Mouse (Mus musculus): ENCODE results near the gene Fzd10. TPM values are rescaled to one million over a fixed set of nuclear protein-coding genes. Genes with fewer than 3 reads are reported as not detected.

The Fzd10 gene
- polyA plus RNA-seq, 1 experiment from 2014 or later: 2.1 TPM

DNA sequence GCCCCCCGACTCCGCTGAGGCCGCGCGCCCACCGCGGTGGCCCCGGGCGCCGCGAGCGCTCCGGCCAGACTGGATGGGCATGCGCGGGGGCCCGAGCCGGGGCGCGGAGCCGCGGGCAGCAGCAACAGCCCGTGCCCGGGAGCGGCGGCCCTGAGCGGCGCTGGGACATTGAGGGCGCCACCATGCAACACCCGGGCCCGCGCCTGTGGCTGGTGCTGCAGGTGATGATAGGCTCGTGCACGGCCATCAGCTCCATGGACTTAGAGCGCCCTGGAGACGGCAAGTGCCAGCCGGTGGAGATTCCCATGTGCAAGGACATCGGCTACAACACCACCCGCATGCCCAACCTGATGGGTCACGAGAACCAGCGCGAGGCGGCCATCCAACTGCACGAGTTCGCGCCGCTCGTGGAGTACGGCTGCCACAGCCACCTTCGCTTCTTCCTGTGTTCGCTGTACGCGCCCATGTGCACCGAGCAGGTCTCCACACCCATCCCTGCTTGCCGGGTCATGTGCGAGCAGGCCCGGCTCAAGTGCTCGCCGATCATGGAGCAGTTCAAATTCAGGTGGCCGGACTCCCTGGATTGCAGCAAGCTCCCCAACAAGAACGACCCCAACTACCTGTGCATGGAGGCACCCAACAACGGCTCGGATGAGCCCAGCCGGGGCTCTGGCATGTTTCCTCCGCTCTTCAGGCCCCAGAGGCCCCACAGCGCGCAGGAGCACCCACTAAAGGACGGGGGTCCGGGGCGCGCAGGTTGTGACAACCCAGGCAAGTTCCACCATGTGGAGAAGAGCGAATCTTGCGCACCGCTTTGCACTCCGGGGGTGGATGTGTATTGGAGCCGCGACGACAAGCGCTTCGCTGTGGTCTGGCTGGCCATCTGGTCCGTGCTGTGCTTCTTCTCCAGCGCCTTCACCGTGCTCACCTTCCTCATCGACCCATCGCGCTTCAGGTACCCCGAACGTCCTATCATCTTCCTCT is 684 bp downstream of the Fzd10 start:
- Histone ChIP-seq H3K4me1 (ENCODE audit: insufficient read depth) (0 out of 2 replicates have a peak, but pooled peaks cover 9% of the 10 kb centered on the region), H3K4me2 (peak overlapping the region; percentile 94), H3K9me3 (ENCODE audit: low read depth, low read length) (no peaks in the 10 kb centered on the region), H3K27ac (ENCODE audit: low read depth) (peak overlapping the region; percentile 72; the same call in 1 of the 2 replicates), H3K27me3 (ENCODE audit: insufficient read depth, low read length) (peaks cover 51% of the 10 kb centered on the region), H3K9ac (peak overlapping the region; percentile 51), H3K36me3 (ENCODE audit: insufficient read depth) (no peaks in the 10 kb centered on the region), H3K4me3 (ENCODE audit: low read depth, low read length) (peak overlapping the region; percentile 65)
- DNase-seq: peak; percentile 19
- under 1% methylated on average over 80 of the region's 87 CpGs for WGBS
- ATAC-seq (ENCODE audit: insufficient read depth): peak; percentile 55
- TF ChIP-seq CTCF (IDR thresholded peaks at IDR 0.05; ENCODE audit: low read depth): no peak

DNA sequence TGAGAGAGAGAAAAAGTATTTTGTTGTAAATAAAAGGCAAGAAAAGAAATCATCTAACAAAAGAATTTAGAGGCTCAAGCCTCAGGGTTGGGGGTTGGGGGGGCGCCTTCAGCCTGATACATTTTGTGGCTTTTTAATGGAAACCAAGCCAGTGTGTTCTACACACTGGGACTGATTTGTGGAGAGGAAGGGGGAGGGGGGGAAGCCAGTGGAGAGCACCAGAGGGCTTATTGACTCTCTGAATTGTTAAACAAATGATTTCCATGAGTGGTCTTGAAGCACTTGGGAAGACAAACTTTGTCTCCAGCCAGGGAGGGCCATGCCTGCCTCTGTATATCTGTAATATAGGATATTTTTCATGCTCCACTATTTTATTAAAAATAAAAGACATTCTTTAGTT is 3.0 kb downstream of the Fzd10 start:
- no peak for TF ChIP-seq CTCF (IDR thresholded peaks at IDR 0.05; ENCODE audit: low read depth)
- H3K4me1 ChIP-seq (ENCODE audit: insufficient read depth): 0 out of 2 replicates have a peak, but pooled peaks cover 9% of the 10 kb centered on the region
- no peak overlapping the region for H3K4me3 ChIP-seq (ENCODE audit: low read depth, low read length)
- ATAC-seq (ENCODE audit: insufficient read depth) (no peak), DNase-seq (no peak)
- peaks cover 39% of the 10 kb centered on the region for H3K27me3 ChIP-seq (ENCODE audit: insufficient read depth, low read length)
- H3K9me3 ChIP-seq (ENCODE audit: low read depth, low read length): no peaks in the 10 kb centered on the region
- H3K27ac ChIP-seq (ENCODE audit: low read depth): no peak overlapping the region
- H3K4me2 ChIP-seq: no peak overlapping the region
- WGBS: 39% methylated on average over 1 of the region's 1 CpGs
- H3K9ac ChIP-seq: no peak overlapping the region
- no peaks in the 10 kb centered on the region for H3K36me3 ChIP-seq (ENCODE audit: insufficient read depth)

DNA sequence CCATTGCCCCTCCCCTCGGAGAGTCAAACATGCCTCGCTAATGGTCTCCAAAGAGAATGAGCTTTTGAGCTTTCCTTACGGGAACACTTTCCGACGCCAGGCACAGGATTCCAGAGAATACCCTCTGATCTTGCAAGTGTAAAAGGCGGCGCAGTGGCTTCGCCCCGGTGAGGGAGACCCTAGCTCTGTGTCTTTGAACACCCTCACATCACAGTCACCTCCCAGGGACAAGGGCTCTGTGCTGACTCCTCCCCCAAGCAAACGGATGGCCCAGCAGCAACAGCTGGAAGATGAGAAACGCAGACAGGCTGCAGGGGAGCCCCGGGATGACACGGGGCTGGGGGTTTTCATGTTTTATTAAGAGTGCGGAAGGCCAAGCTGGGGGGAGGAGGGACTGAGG is 6.0 kb downstream of the Fzd10 start:
- H3K4me1 ChIP-seq (ENCODE audit: insufficient read depth): 0 out of 2 replicates have a peak, but pooled peaks cover 4% of the 10 kb centered on the region
- H3K4me3 ChIP-seq (ENCODE audit: low read depth, low read length): no peak overlapping the region
- H3K36me3 ChIP-seq (ENCODE audit: insufficient read depth): no peaks in the 10 kb centered on the region
- no peak overlapping the region for H3K27ac ChIP-seq (ENCODE audit: low read depth)
- peaks cover 17% of the 10 kb centered on the region for H3K27me3 ChIP-seq (ENCODE audit: insufficient read depth, low read length)
- 6% methylated on average over 14 of the region's 14 CpGs for WGBS
- DNase-seq (peak; percentile 39), ATAC-seq (ENCODE audit: insufficient read depth) (no peak; the same call in 1 of the 2 replicates)
- no peak overlapping the region for H3K9ac ChIP-seq
- no peaks in the 10 kb centered on the region for H3K9me3 ChIP-seq (ENCODE audit: low read depth, low read length)
- H3K4me2 ChIP-seq: peak overlapping the region; percentile 23; the same call in 1 of the 2 replicates
- no peak for TF ChIP-seq CTCF (IDR thresholded peaks at IDR 0.05; ENCODE audit: low read depth)

DNA sequence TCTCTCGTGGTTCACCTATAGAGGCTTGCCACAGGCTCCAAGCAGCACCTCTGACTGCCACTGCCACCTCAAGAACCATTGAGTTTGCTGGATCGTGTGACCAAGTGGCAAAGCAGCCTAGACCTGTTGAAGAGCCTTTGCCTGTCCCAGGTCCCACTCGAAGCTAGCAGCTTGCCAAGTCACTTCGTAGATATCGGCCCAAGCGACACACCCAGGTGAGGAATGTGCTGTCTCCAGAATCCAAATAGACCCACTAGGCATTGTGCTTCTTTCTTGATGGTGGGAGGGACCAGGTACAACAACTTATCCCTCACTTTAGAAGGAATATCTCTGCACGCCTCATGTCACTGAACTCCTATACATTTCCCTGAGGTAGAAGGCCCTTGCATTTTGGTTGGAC is 8.4 kb downstream of the Fzd10 start:
- TF ChIP-seq CTCF (IDR thresholded peaks at IDR 0.05; ENCODE audit: low read depth): no peak
- WGBS: 72% methylated on average over 7 of the region's 7 CpGs
- Histone ChIP-seq H3K27me3 (ENCODE audit: insufficient read depth, low read length) (no peaks in the 10 kb centered on the region), H3K36me3 (ENCODE audit: insufficient read depth) (no peaks in the 10 kb centered on the region), H3K4me1 (ENCODE audit: insufficient read depth) (no peaks in the 10 kb centered on the region), H3K4me3 (ENCODE audit: low read depth, low read length) (no peak overlapping the region), H3K9ac (no peak overlapping the region), H3K4me2 (no peak overlapping the region), H3K9me3 (ENCODE audit: low read depth, low read length) (no peaks in the 10 kb centered on the region), H3K27ac (ENCODE audit: low read depth) (no peak overlapping the region)
- no peak for DNase-seq
- no peak for ATAC-seq (ENCODE audit: insufficient read depth)

DNA sequence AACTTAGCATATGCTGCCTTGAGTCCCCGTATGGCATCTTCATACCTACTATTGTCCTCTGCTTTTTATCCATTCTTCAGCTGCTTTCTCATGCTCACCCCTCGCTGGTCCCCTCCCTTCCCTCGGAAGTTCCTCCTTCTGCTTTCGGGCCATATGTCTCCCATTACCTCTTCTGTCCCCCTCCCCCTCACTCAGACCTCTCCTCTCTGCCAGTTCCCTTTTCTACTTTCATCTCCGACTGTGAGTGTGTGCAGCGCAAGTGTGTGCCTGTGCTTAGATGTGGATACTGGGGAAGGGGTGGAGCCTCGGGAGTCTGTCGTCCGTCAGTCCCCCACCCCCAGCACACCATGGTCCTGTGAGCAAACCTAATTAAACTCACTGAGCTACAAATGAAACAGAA is 17.0 kb downstream of the Fzd10 start:
- Histone ChIP-seq H3K27me3 (ENCODE audit: insufficient read depth, low read length) (0 out of 2 replicates have a peak, but pooled peaks cover 4% of the 10 kb centered on the region), H3K9ac (no peak overlapping the region), H3K27ac (ENCODE audit: low read depth) (no peak overlapping the region), H3K4me3 (ENCODE audit: low read depth, low read length) (no peak overlapping the region), H3K9me3 (ENCODE audit: low read depth, low read length) (no peaks in the 10 kb centered on the region), H3K36me3 (ENCODE audit: insufficient read depth) (no peaks in the 10 kb centered on the region), H3K4me1 (ENCODE audit: insufficient read depth) (peaks cover 4% of the 10 kb centered on the region; the same call in 1 of the 2 replicates), H3K4me2 (peak overlapping the region; percentile 36)
- ATAC-seq (ENCODE audit: insufficient read depth) (peak; percentile 25; the same call in 1 of the 2 replicates), DNase-seq (no peak)
- TF ChIP-seq CTCF (IDR thresholded peaks at IDR 0.05; ENCODE audit: low read depth): no peak
- WGBS: 6% methylated on average over 9 of the region's 9 CpGs

DNA sequence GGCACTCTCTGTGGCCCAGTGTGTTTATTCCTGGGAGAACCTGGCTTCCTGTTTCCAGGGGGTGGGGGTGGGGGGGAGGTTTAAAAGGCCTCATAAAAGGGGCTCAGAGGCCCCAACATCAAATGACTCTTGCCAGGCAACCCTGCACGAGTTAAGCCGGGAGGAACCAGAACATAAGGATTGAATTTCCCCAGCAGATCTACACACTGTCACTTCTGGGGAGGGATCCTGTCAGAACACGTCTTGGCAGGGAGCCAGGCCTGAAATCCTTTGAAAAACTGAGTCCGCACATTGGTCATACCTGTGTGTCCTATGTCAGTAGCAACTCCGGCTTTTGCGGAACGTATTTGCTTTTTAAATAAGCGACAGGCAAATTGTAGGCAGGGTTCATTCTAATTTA is 19.3 kb downstream of the Fzd10 start:
- 34% methylated on average over 8 of the region's 8 CpGs for WGBS
- H3K27ac ChIP-seq (ENCODE audit: low read depth): no peak overlapping the region
- H3K36me3 ChIP-seq (ENCODE audit: insufficient read depth): no peaks in the 10 kb centered on the region
- peaks cover 4% of the 10 kb centered on the region; the same call in 1 of the 2 replicates for H3K4me1 ChIP-seq (ENCODE audit: insufficient read depth)
- DNase-seq: no peak
- H3K9ac ChIP-seq: no peak overlapping the region
- no peak for TF ChIP-seq CTCF (IDR thresholded peaks at IDR 0.05; ENCODE audit: low read depth)
- H3K9me3 ChIP-seq (ENCODE audit: low read depth, low read length): no peaks in the 10 kb centered on the region
- H3K27me3 ChIP-seq (ENCODE audit: insufficient read depth, low read length): 0 out of 2 replicates have a peak, but pooled peaks cover 4% of the 10 kb centered on the region
- ATAC-seq (ENCODE audit: insufficient read depth): no peak; the same call in 1 of the 2 replicates
- no peak overlapping the region for H3K4me2 ChIP-seq
- no peak overlapping the region for H3K4me3 ChIP-seq (ENCODE audit: low read depth, low read length)

DNA sequence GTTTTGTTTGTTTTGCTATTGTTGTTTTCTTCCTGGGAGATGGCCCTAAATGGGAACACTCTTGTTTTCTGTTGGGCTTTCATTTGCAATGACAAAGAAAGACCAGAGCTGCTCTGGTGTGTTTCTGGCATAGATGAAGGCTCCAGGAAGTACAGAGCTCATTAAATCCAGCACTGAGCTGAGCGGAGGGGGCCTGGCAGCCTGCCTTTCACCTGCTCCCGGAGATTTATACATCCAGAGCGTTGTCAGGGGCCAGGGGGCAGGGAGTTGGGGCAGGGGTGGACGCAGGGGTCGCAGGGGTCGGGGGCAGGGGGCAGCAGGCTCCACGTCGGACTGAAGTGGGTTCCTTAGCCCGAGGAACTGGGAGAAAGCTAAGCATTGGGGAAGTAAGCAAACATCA is 19.8 kb downstream of the Fzd10 start:
- no peak for ATAC-seq (ENCODE audit: insufficient read depth)
- Histone ChIP-seq H3K4me3 (ENCODE audit: low read depth, low read length) (no peak overlapping the region), H3K27me3 (ENCODE audit: insufficient read depth, low read length) (0 out of 2 replicates have a peak, but pooled peaks cover 4% of the 10 kb centered on the region), H3K27ac (ENCODE audit: low read depth) (no peak overlapping the region), H3K9me3 (ENCODE audit: low read depth, low read length) (no peaks in the 10 kb centered on the region), H3K4me1 (ENCODE audit: insufficient read depth) (peaks cover 4% of the 10 kb centered on the region; the same call in 1 of the 2 replicates), H3K9ac (no peak overlapping the region), H3K36me3 (ENCODE audit: insufficient read depth) (no peaks in the 10 kb centered on the region), H3K4me2 (no peak overlapping the region)
- 5% methylated on average over 9 of the region's 9 CpGs for WGBS
- TF ChIP-seq CTCF (IDR thresholded peaks at IDR 0.05; ENCODE audit: low read depth): no peak
- no peak for DNase-seq
